Mouse (Mus musculus) C2C12 (cell line): ENCODE results near the gene Sptb. TPM values are rescaled to one million over a fixed set of nuclear protein-coding genes. Genes with fewer than 3 reads are reported as not detected.

Source experiments
- H3K27me3 ChIP-seq: one replicate; pipeline ENCODE4 v1.6.1; 2011; ENCODE audit not compliant: control insufficient read depth, insufficient read depth, insufficient read length
- H3K36me3 ChIP-seq: one replicate; pipeline ENCODE4 v1.6.1; 2011; ENCODE audit not compliant: control insufficient read depth, insufficient read depth
- H3K4me3 ChIP-seq: one replicate; pipeline ENCODE4 v1.5.1; 2011; ENCODE audit warnings: mild to moderate bottlenecking, control low read depth; ENCODE audit not compliant: poor library complexity, insufficient read depth, severe bottlenecking
- H3K79me2 ChIP-seq: one replicate; pipeline ENCODE4 v1.6.1; 2011; ENCODE audit not compliant: control insufficient read depth, insufficient read depth
- H3K79me3 ChIP-seq: one replicate; pipeline ENCODE4 v1.6.1; 2011; ENCODE audit warnings: low read depth, control low read depth
- H3ac ChIP-seq: one replicate; pipeline ENCODE3; 2011; ENCODE audit warnings: low read depth; ENCODE audit not compliant: control insufficient read depth, insufficient read length
- CEBPB ChIP-seq: IDR thresholded peaks from one replicate; pipeline ENCODE4 v1.6.1; 2011; ENCODE audit warnings: low read depth, mild to moderate bottlenecking, control low read depth, moderate library complexity
- CTCF ChIP-seq: IDR thresholded peaks from one replicate; pipeline ENCODE4 v1.5.1; 2011; ENCODE audit not compliant: control insufficient read depth, insufficient read depth, insufficient read length
- FOSL1 ChIP-seq: IDR thresholded peaks from one replicate; pipeline ENCODE4 v1.8.0; 2011; ENCODE audit warnings: mild to moderate bottlenecking, low read length; ENCODE audit not compliant: poor library complexity, insufficient read depth, severe bottlenecking
- MAX ChIP-seq: IDR thresholded peaks from one replicate; pipeline ENCODE4 v1.6.1; 2011; ENCODE audit warnings: mild to moderate bottlenecking, control low read depth
- MYOD1 ChIP-seq: IDR thresholded peaks from one replicate; pipeline ENCODE4 v1.6.1; 2011; ENCODE audit warnings: low read depth; ENCODE audit not compliant: control insufficient read depth, insufficient read length
- MYOG ChIP-seq: IDR thresholded peaks from one replicate; pipeline ENCODE4 v1.6.1; 2011; ENCODE audit not compliant: control insufficient read depth, insufficient read length; ENCODE audit errors: extremely low read depth
- USF1 ChIP-seq: IDR thresholded peaks from one replicate; pipeline ENCODE4 v1.6.1; 2011; ENCODE audit warnings: low read depth, mild to moderate bottlenecking, control low read depth, moderate library complexity
- polyA plus RNA-seq: library from polyadenylated mRNA; unstranded; fragments of >200 nt; fragmentation: generic; extraction: Trizol; gene quantifications from one replicate; pipeline ENCODE4 v1.2.1, GENCODE M21; 2012; ENCODE audit warnings: missing spikeins

Gene Sptb
- polyA plus RNA-seq, 1 experiment: 0.15 TPM

GRCm38 (mm10) chr12:76619847-76620246 lies 90.5 kb downstream of the Sptb start:
- no peaks in the 10 kb centered on the region for H3K36me3 ChIP-seq
- no peak overlapping the region for H3K4me3 ChIP-seq
- H3K79me2 ChIP-seq: no peaks in the 10 kb centered on the region
- no peak overlapping the region for H3ac ChIP-seq
- TF ChIP-seq CEBPB (no peak), CTCF (no peak), MYOD1 (no peak), USF1 (no peak), FOSL1 (no peak), MYOG (no peak), MAX (no peak)
- H3K79me3 ChIP-seq: no peaks in the 10 kb centered on the region
- H3K27me3 ChIP-seq: peaks cover 43% of the 10 kb centered on the region

GRCm38 (mm10) chr12:76618175-76618574 lies 92.2 kb downstream of the Sptb start:
- H3K79me3 ChIP-seq: no peaks in the 10 kb centered on the region
- no peaks in the 10 kb centered on the region for H3K79me2 ChIP-seq
- no peak overlapping the region for H3ac ChIP-seq
- no peak for TF ChIP-seq CEBPB
- no peak for TF ChIP-seq MYOG
- TF ChIP-seq CTCF: no peak
- TF ChIP-seq MYOD1: no peak
- no peak for TF ChIP-seq FOSL1
- TF ChIP-seq MAX: no peak
- TF ChIP-seq USF1: no peak
- no peak overlapping the region for H3K4me3 ChIP-seq
- peaks cover 39% of the 10 kb centered on the region for H3K27me3 ChIP-seq
- no peaks in the 10 kb centered on the region for H3K36me3 ChIP-seq

- no peak overlapping the region for H3K4me3 ChIP-seq
- no peak for TF ChIP-seq CTCF
- TF ChIP-seq MAX: no peak
- TF ChIP-seq MYOG: no peak
- no peak for TF ChIP-seq FOSL1
- TF ChIP-seq MYOD1: no peak
- TF ChIP-seq CEBPB: no peak
- TF ChIP-seq USF1: no peak
- H3ac ChIP-seq: no peak overlapping the region
- H3K79me2 ChIP-seq: no peaks in the 10 kb centered on the region
- H3K27me3 ChIP-seq: peaks cover 24% of the 10 kb centered on the region
- H3K79me3 ChIP-seq: no peaks in the 10 kb centered on the region
- no peaks in the 10 kb centered on the region for H3K36me3 ChIP-seq
Observed at GRCm38 (mm10) chr12:76615580-76615937, 94.8 kb downstream of the Sptb start.

- peaks cover 23% of the 10 kb centered on the region for H3K27me3 ChIP-seq
- H3K36me3 ChIP-seq: no peaks in the 10 kb centered on the region
- no peak overlapping the region for H3K4me3 ChIP-seq
- no peaks in the 10 kb centered on the region for H3K79me2 ChIP-seq
- no peaks in the 10 kb centered on the region for H3K79me3 ChIP-seq
- H3ac ChIP-seq: no peak overlapping the region
- no peak for TF ChIP-seq MAX
- no peak for TF ChIP-seq CTCF
- no peak for TF ChIP-seq MYOD1
Observed at GRCm38 (mm10) chr12:76614868-76615579, 95.3 kb downstream of the Sptb start.

GRCm38 (mm10) chr12:76612621-76613020 lies 97.7 kb downstream of the Sptb start:
- Histone ChIP-seq H3K36me3 (no peaks in the 10 kb centered on the region), H3ac (no peak overlapping the region), H3K4me3 (no peak overlapping the region), H3K79me2 (no peaks in the 10 kb centered on the region), H3K27me3 (peaks cover 34% of the 10 kb centered on the region), H3K79me3 (no peaks in the 10 kb centered on the region)
- TF ChIP-seq MYOD1 (no peak), MYOG (no peak), FOSL1 (no peak), MAX (no peak), CTCF (no peak), CEBPB (no peak), USF1 (no peak)
